ENCODE assay signal across 10 mouse cellular contexts in the genomic region with DNA sequence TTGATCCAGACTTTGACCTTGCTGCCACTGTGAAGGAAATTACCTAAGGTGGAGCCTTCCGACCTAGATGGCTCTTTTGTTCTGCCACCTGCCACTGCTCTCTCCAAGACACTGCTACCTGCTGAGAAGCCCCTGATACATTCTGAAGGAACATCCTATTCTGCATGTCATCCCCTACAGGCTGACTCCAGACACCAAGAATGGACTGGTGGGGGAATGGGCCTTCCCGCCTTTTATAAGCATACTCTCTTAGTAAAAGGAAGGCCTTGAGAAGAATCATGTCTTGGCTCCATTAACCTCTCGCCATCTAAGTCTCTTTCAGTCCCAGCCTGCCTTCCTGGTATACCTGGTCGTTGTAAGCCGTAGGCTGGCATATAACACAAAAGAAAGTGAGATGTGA. TPM values are rescaled to one million over a fixed set of nuclear protein-coding genes. Genes with fewer than 3 reads are reported as not detected.
"Had no signal": no experiment of that assay in that cellular context is flagged by ENCODE, and none has a peak within 500 bp of the region (broad histone marks: within the 10 kb centered on the region; RNA-seq: fewer than 3 reads in every experiment).

No protein-coding gene starts in this region.

RNA-seq across cellular contexts. Expression of a gene that starts 47.1 kb away (rescaled TPM):
- total RNA-seq: heart, postnatal 10 days; heart, postnatal 14 days; heart, postnatal 25 days; heart, postnatal 36 days; heart, postnatal 4 days; hematopoietic stem cell, adult 5-6 weeks; hindbrain, postnatal 0 days; layer of hippocampus, postnatal 10 days; left cerebral cortex, adult 18-20 months; left cerebral cortex, adult 2 months had no signal

RNA-seq across cellular contexts. Expression of a gene that starts 48.4 kb away (rescaled TPM):
- total RNA-seq: heart, postnatal 10 days; heart, postnatal 14 days; heart, postnatal 25 days; heart, postnatal 36 days; heart, postnatal 4 days; hematopoietic stem cell, adult 5-6 weeks; hindbrain, postnatal 0 days had no signal
